Mouse (Mus musculus) retina, embryonic 14.5 days (tissue): ENCODE measurements around the gene Arhgap35.
"Not testable (repeated sequence)": the region's sequence is repeated elsewhere in the genome, so short reads cannot be mapped to it uniquely, and the experiment has no call there.

Experiments used
- DNase-seq: peaks from one replicate; pipeline ENCODE4 v3.0.0-alpha.2; 2015; ENCODE audit warnings: low spot score

Arhgap35 gene

DNA sequence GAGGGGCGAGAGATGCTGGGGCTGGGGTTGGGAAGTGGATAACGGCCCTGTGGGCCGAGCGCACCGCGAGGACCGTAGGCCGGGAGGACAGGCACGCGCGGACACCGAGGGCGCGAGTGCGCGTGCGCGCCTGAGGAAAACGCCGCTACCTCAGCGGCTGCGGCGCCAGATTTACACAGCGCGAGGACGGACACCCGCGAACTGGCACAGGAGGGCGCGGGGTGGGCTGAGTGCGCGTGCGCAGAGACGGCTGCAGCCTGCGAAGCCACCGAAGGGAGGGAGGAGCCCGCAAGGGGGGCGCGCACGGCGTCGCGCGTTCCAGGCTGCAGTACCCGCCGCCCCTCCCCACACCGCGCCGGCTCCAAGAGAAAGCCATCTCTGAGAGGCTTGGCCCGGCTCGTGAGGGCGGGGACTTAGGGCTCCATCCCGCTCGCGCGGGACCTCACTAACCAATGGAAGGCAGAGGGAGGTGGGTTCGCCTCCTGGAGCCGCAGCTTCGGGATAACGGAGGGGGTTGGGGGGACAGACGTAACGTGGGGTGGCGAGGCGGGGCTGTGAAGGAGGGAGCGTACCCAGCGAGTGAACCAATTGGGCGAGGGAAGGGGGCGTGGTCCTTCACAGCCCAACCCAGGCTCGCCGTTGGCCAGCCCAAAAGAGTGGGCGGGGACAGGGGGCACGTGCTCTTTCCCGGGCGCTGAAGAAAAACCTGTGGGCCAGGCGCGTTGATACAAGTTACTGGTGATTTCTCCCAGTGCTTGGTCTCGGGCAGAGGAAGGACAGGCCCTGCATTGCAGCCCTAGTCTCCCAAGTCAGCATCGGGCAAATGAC lies at the start of gene Arhgap35:
TSS of gene Arhgap35 (minus strand) at position 106 of the 828 bp plus-strand sequence.
- DNase-seq: peak; percentile 99

DNA sequence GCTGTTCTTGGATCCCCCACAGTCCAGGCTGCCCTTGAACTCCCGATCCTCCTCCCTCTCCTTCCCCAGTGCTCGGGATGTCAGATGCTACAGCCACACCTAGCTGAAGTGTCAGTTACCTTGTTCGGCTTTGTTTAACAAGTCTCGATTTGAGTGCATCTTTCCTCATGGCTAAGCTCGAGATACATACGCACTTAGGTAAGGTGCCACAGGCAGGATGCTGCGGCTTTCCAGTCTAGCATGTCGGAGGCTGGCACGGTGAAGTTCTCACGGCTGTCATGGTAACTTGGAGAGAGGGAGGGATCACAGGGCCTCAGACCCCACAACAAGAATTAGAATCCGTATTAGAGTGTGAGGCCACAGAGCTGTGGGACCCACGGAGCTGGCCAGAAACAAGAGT lies 29.5 kb upstream of the Arhgap35 start:
- no peak for DNase-seq

DNA sequence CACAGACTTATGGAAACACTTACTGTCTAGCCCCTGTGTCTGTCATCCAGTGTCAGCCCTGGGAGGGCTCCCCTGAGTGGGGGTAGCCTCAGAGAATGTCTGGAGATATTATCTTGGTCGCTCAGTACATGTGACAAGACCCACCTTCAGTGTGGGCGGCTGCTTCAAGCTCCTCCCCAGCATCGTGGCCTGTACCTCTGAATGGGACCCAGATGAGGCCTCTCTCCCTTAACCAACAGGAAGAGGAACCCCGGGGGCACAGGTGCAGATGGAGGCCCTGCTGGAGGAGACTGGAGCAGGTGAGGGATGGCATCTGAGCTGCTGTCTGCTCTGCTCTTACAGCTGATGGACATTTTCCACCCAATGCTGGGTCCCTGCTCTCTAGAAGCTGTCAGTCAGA lies 28.3 kb upstream of the Arhgap35 start:
- DNase-seq: not testable (repeated sequence)

DNA sequence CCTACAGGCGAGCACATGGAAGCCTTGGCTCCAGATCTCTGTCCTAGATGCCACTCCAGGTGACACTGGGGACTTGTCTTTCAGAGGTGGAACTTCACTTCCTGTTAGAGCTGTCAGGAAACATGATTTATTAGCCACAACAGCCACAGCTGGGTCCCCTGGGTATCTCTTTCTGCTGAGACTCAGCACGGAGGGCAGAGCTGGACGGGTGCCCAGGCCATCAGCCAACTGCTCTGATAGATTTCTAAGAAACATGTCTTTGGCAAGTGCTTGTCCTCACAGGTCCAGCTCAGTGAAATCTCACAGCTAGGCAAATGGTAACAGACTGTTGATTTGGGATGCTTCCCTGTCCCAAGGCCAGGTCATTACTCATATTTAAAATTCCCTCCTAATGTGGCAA lies 24.2 kb upstream of the Arhgap35 start:
- DNase-seq: no peak

DNA sequence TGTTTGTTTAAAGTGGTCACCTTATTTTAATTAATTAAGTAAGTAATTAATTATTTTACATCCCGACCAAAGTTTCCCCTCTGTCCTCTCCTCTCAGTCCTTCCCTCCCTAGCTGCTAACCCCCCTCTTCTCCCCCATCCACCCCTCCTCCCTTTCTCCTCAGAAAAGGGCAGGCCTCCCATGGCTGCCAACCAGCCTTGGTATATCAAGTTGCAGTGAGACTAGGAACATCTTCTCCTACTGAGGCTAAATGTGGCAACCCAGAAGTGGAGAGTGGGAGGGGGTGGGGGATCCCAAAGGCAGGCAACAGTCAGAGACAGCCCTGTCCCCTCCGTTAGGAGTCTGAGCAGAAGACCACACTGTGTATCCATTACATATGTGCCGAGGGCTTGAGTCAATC lies 20.3 kb upstream of the Arhgap35 start:
- no peak for DNase-seq

- not testable (repeated sequence) for DNase-seq
Measured at GRCm38 (mm10) chr7:16633913-16634312, 19.1 kb upstream of the Arhgap35 start.

DNA sequence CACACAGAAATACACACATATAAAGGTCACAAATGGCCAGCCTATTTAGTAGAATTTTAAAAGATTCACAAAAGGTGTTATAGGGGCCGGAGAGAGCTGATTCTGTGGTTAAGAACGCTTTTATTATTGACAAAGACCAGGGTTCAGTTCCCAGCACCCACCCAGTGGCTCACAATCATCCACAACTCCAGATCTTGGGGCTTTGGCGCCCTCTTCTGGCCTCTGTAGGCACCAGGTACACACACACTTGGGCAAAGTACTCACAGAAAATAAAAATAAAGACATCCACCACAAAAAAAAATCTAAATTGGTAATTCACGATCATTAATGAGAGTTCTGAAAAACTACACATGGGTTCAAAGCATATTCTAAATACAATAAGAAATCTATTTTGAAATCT lies 17.1 kb upstream of the Arhgap35 start:
- DNase-seq: no peak

- no peak for DNase-seq
Measured at GRCm38 (mm10) chr7:16631025-16631424, 16.2 kb upstream of the Arhgap35 start.

DNA sequence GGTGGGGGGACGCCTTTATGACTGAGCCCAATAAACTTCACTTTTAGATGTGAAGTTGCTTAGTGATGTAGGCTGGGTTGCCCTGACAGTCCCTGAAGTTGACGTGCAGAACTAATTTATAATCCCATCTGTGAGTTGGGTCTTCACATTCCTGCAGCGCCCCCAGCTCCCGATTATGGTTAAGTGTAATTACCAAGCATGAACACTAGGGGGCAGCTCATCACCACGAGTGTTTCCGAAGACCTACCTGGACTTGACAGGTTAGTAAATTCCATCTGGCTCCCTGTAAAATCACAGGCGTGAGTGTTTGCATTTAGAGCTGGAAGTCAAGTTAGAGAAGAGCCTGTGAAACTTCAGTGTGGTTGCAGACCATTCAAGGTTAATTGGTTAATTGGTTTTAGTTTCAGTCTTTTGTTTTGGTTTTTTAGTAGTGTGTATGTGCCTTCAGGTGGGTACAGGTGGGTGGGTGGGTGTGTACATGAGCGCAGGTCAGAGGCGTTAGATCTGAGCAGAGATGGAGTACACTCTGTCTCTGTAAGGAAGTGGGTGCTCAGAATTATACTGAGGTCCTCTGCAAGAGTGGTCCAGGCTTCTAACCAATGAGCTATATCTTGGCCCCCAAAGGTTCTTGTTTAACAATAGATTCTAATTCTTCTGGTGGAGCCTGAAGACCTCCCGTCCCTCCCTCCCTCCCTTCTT lies 15.0 kb upstream of the Arhgap35 start:
- peak; percentile 79 for DNase-seq

- peak; percentile 91 for DNase-seq
Measured at GRCm38 (mm10) chr7:16628096-16628771, 13.4 kb upstream of the Arhgap35 start.

DNA sequence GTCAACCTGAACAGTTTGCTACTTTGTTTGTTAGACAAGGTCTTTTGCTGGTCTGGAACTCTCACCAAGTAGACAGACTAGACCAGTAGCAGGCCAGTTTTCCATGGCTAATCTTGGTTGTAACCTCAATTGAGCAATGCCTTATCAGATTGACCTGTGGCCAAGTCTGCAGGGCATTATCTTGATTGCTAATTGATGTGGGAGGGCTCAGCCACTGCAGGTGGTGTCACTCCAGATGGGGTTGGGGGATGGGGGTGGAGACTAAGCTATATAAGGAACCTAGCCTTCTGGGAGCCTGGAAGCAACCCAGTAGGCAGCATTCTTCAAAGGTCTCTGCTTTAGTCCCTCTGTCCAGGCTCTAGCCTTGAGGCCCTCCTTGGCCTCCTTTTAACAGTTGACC lies 8.9 kb upstream of the Arhgap35 start:
- no peak for DNase-seq

- DNase-seq: no peak
Measured at GRCm38 (mm10) chr7:16623131-16623530, 8.3 kb upstream of the Arhgap35 start.

DNA sequence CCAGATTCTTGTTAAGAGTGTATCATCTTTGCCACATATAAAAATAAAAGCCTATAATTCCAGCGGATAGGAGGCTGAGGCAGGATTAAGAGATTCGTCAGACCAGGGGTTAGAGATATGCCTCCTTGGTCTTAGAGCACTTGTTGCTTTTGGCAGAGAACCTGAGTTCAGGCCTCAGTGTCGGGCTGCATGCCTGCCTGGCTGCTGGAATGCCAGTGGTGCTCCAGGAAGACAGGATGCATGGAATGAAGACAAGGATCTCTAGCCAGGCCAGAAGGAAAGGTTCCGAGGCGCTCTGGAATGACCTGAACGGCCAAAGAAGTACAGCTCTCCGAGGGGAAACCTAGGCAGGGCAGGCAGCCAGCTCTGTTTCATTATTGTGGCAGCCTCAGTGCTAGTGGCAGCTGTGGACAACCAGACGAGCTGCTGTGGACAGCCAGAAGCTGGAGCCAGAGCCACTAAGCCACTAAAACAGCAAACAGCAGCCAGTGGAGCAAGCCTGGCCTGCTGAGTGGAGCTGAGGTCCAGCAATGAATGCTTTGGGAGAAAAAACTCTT lies 6.4 kb upstream of the Arhgap35 start:
- DNase-seq: no peak

DNA sequence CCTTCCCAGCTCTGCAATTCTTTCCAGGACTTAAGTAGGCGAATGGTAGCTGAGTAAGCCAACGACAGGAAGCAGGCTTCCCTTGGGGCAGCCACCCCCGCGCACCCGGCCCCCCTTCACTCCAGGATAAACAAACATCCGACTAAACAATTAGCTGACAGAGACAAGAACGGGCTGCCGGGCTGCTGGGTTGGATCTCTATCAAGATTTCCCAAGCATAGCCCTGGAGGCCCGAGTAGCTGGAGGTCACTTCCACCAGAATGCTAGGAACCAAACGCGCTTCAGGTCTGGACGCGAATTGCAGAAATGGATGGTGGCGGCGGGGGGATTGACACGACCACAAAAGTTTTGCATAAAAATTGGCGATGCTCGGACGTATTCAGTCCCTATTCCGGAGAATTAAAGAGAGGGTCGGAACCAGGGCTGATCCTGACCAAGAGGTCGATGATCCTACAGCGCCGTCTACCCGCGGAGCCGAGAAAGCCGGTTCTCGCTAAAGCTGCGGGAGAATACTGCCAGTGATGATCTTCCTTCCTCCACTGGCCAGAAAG lies 3.9 kb upstream of the Arhgap35 start:
- peak; percentile 74 for DNase-seq

DNA sequence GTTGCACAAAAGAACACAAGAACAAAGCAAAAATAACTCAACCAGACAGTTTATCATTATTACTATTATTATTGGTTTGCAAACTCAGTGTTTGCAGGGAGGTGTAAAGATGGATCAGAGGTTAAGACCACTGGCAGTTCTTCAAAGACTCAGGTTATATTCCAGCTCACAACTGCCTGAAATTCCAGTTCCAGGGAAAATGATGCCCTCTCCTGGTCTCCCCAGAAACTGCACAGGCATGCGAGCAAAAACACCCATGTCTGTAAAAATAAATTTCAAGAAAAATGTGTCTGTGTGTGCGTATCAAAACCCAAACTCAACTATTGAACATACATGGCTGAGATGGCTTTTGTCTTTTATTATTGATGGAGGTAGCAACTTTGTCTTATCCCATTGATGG lies 2.3 kb upstream of the Arhgap35 start:
- DNase-seq: peak; percentile 71

DNA sequence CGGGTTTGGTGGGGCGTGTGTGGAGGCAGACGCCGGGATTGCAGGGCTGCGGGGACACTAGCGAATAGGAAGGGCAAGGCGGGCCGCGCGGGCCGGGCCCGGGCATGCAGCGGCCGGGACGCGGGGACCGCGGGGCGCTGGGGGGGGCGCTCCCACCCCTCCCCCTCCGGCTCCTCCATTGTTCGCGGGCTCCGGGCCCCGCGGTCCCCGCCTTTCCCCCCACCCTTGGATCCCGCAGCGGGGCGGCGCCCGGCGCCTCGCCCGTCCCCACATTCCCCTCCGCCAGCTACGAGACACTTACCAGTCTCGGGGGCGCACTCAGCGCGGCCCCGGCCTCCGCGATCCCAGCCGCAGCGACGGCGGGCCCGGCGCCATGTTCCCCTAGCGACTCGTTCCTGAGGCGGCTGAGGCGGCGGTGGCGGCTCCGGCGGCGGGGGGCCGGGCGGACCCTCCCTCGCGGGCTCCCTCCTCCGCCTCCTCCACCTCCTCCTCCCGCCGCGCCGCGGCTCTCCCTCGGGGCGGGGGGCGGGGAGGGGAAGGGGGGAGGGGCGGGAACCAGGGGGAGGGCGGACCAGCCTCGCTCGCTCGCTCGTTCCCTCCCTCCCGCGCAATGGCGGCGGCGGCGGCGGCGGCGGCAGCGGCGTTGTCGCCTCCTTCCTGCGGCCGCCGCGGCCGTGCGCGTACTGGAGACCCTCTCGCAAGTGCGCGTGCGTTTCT lies 464 bp downstream of the Arhgap35 start:
- DNase-seq: peak; percentile 53

DNA sequence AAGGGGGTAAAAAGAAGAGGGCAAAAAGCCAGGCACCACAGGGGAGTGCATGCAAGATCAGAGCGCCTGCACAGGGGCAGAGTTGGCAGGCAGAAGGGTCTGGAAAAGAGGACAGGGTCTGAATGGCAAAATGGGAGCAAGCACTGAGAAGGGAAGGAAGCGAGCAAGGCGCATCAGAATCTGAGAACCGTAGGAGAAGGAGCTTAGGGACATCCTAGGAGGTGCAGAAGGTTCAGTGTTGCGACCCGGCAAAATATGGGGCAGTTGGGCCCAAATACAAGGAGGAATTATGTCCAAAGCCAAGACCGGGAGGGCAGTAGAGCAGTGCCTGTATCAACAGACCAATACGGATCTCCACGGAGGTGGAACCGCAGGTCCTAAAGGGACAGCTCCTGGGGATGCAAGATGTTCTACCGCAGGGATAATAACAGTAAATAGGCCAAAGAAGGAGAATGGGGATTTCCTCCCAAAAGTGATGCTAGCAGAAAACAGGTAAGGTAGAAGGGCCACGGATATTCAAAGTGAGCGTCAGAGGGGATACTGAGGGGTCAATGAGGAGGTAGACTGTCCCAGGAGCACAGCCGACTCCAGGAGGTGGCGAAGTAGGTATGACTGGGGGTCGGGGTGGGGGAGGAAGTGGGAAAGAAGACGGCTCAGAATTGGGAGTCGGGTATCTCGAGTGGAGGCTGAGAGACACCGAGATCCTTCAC lies 1.2 kb downstream of the Arhgap35 start:
- peak; percentile 27 for DNase-seq

DNA sequence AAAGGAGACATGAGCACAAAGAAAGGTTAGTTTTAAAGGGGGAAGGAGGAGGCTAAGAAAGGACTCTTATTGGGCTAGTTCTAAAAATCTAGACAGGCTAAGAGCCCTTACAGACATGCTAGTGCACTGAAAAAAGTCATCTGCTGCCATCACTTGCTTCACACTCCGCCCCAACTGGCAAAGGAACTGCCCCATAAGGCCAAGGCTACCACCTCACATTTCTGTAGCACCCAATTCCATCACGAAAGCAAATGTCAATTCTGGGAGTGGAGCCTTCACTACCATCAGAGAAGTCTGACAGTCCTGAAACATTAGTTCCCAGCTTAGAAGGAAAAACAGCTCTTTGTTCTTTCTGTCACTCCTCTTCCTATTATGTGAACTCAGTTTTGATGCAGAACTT lies 4.4 kb downstream of the Arhgap35 start:
- DNase-seq: no peak

DNA sequence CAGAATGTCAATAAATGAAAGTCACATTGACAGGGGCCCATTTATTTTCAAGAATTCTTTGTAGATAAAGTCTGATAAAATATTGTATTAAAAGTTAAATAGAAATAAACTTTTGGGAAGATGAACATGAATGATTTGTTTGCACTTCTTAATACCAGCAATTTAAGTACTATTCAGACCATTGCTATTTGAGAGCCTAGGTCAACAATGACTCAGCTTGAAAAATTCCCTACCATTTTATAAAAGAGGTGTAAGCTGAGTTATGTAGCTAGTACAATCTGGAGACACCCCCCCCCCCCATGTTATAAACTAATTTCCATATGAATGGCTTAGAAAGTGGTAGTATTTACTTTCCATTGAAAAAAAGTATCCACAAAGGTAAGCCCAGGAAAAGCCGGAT lies 5.8 kb downstream of the Arhgap35 start:
- DNase-seq: no peak

- no peak for DNase-seq
Measured at GRCm38 (mm10) chr7:16608046-16608445, 6.7 kb downstream of the Arhgap35 start.

- DNase-seq: not testable (repeated sequence)
Measured at GRCm38 (mm10) chr7:16606808-16607207, 8.0 kb downstream of the Arhgap35 start.
